Mouse (Mus musculus) heart, embryonic 14.5 days (tissue): ENCODE measurements around the gene Agpat3. TPM values are rescaled to one million over a fixed set of nuclear protein-coding genes. Genes with fewer than 3 reads are reported as not detected.
A peak's percentile ranks its signal among the peaks of the same experiment; 100 is the strongest.

Experiments
- ATAC-seq: fragments of 200-750 bp; cut with Nextera tagmentation; 2 replicates; pipeline ENCODE4 v1.8.0; 2017; ENCODE audit warnings: low read depth, moderate TSS enrichment; ENCODE audit not compliant: insufficient number of reproducible peaks, insufficient read depth, low FRiP score
- H3K27ac ChIP-seq, 2 experiments: fragments of 200-500 bp in 1 of 2; fragments of 300-500 bp in 1 of 2; sonication (generic) in 1 of 2; replicated peaks in 1 of 2; 2 replicates each; pipeline ENCODE4 v1.5.1; 2012 to 2014; ENCODE audit warnings: low read depth in 2 of 2, low read length in 2 of 2, control low read depth in 1 of 2, mild to moderate bottlenecking in 1 of 2, mixed read lengths in 1 of 2; ENCODE audit not compliant: control insufficient read depth in 1 of 2, insufficient read depth in 1 of 2
- H3K27me3 ChIP-seq: fragments of 300-500 bp; sonication (generic); 2 replicates; pipeline ENCODE4 v1.6.1; 2014; ENCODE audit warnings: mild to moderate bottlenecking, low read length, control low read depth; ENCODE audit not compliant: control insufficient read depth, insufficient read depth
- H3K36me3 ChIP-seq: fragments of 300-500 bp; sonication (generic); 2 replicates; pipeline ENCODE4 v1.6.1; 2014; ENCODE audit warnings: mild to moderate bottlenecking, control low read depth, low read length, mixed read lengths; ENCODE audit not compliant: control insufficient read depth, insufficient read depth
- H3K4me1 ChIP-seq, 2 experiments: fragments of 200-500 bp in 1 of 2; fragments of 300-500 bp in 1 of 2; sonication (generic) in 1 of 2; 2 replicates each; pipeline ENCODE4 v1.6.1; 2012 to 2014; ENCODE audit warnings: low read length in 2 of 2, control low read depth in 1 of 2, mixed read lengths in 1 of 2; ENCODE audit not compliant: control insufficient read depth in 2 of 2, insufficient read depth in 2 of 2
- H3K4me2 ChIP-seq: fragments of 300-500 bp; sonication (generic); 2 replicates; pipeline ENCODE4 v1.6.1; 2014; ENCODE audit warnings: mild to moderate bottlenecking, low read length
- H3K4me3 ChIP-seq, 2 experiments: fragments of 200-500 bp in 1 of 2; fragments of 300-500 bp in 1 of 2; sonication (generic) in 1 of 2; 2 replicates each; pipeline ENCODE4 v1.5.1; 2012 to 2014; ENCODE audit warnings: low read length in 2 of 2, mild to moderate bottlenecking in 2 of 2, control low read depth in 1 of 2, low read depth in 1 of 2, moderate library complexity in 1 of 2; ENCODE audit not compliant: control insufficient read depth in 1 of 2, insufficient read depth in 1 of 2
- H3K9ac ChIP-seq: fragments of 300-500 bp; sonication (generic); 2 replicates; pipeline ENCODE4 v1.6.1; 2014; ENCODE audit warnings: mild to moderate bottlenecking, low read length
- H3K9me3 ChIP-seq: fragments of 300-500 bp; sonication (generic); 2 replicates; pipeline ENCODE4 v1.6.1; 2016; ENCODE audit warnings: low read length, control low read depth; ENCODE audit not compliant: control insufficient read depth
- WGBS: fragments of 180-500 bp; shearing (Covaris S2); extraction: QIAGEN DNeasy Blood & Tissue Kit; methylation state at CpG from one replicate; pipeline ENCODE4 v1.1.7; 2014; 5-methylcytosine and 5-hydroxymethylcytosine counted together
- polyA plus RNA-seq: library from polyadenylated mRNA; unstranded; fragments of >200 nt; fragmentation: Nextera tagmentation; extraction: Ambion mirVana; gene quantifications from 2 replicates; pipeline ENCODE4 v1.2.1, GENCODE M21; 2014

Gene Agpat3
- polyA plus RNA-seq, 1 experiment from 2014 or later: 66.0 TPM

DNA sequence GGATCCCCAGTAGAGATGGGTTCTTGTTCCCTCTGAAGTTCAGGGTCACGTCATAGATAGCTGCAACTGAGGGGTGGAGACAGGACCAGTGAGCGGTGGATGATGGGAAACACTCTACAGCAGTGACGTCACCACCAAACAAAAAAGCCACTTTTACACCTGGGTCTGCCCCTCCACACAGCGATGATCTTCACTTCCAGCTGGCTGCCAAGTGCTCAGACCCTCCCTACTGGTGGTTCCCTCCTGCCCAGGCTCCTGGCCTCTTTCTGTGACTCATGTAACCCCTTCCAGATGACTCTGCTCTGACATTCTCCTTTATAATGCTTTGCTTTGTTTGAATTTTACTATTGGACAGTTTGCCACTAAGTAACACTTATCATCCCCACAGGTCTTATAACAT, 69.9 kb downstream of the Agpat3 start:
- WGBS: 85% methylated on average over 4 of the region's 4 CpGs
- Histone ChIP-seq H3K9me3 (no peaks in the 10 kb centered on the region), H3K9ac (no peak overlapping the region), H3K27ac (no peak overlapping the region), H3K27me3 (no peaks in the 10 kb centered on the region), H3K36me3 (peaks cover 84% of the 10 kb centered on the region), H3K4me1 (no peaks in the 10 kb centered on the region; a peak in 1 of 4 replicates), H3K4me2 (no peak overlapping the region), H3K4me3 (no peak overlapping the region)
- ATAC-seq: no peak

DNA sequence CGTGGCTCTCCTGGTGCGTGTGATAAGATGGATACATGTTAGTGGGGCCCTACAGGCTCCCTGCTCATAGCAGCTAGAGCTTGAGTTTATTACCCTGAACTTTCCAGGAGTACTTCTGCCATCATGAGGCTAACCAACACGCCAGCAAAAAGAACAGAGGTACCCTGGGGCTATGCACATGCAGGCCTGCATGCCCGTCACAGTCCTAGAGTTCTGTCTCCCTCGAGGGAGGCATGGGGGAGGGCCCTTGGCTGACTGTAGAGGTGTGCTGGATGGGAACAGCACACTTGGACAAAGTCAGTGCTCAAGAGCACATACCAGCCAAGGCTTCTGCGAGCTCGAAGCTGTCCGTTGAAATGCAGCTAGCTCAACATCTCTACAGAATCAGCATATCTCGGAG, 71.8 kb downstream of the Agpat3 start:
- Histone ChIP-seq H3K27me3 (no peaks in the 10 kb centered on the region), H3K9ac (no peak overlapping the region), H3K36me3 (peaks cover 72% of the 10 kb centered on the region), H3K4me3 (no peak overlapping the region), H3K9me3 (no peaks in the 10 kb centered on the region), H3K27ac (no peak overlapping the region), H3K4me2 (no peak overlapping the region), H3K4me1 (no peaks in the 10 kb centered on the region; a peak in 1 of 4 replicates)
- WGBS: 79% methylated on average over 9 of the region's 9 CpGs
- no peak for ATAC-seq

DNA sequence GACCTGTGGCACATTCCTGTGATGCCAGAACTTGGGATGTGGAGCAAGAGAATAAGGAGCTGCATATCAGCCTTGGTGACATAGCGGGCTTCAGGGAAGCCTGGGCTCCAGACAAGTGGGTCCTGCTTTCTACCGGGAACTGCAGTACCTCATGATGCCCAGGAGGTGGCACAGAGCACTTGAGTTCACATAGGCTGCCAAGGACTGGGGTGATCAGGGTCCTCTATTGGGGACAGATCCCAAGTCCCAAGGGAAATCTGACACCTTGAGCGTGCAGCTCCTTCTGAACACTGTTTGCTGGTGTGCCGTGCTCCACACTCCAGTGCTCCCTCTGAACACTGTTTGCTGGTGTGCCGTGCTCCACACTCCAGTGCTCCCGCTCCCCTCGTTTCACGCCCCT, 73.1 kb downstream of the Agpat3 start:
- Histone ChIP-seq H3K4me2 (no peak overlapping the region), H3K36me3 (peaks cover 75% of the 10 kb centered on the region), H3K27ac (no peak overlapping the region), H3K4me3 (no peak overlapping the region), H3K9ac (no peak overlapping the region), H3K27me3 (no peaks in the 10 kb centered on the region), H3K4me1 (no peaks in the 10 kb centered on the region; a peak in 1 of 4 replicates), H3K9me3 (no peaks in the 10 kb centered on the region)
- WGBS: 50% methylated on average over 8 of the region's 8 CpGs
- ATAC-seq: peak; percentile 22; the same call in 1 of the 2 replicates

GRCm38 (mm10) chr10:78277835-78278234, 74.5 kb downstream of the Agpat3 start:
- Histone ChIP-seq H3K36me3 (peaks cover 76% of the 10 kb centered on the region), H3K4me3 (no peak overlapping the region), H3K9ac (no peak overlapping the region), H3K9me3 (no peaks in the 10 kb centered on the region), H3K4me2 (no peak overlapping the region), H3K27me3 (no peaks in the 10 kb centered on the region), H3K4me1 (peaks cover 5 to 8% of the 10 kb centered on the region in 2 experiments), H3K27ac (no peak overlapping the region)
- ATAC-seq: no peak
- 71% methylated on average over 3 of the region's 3 CpGs for WGBS

DNA sequence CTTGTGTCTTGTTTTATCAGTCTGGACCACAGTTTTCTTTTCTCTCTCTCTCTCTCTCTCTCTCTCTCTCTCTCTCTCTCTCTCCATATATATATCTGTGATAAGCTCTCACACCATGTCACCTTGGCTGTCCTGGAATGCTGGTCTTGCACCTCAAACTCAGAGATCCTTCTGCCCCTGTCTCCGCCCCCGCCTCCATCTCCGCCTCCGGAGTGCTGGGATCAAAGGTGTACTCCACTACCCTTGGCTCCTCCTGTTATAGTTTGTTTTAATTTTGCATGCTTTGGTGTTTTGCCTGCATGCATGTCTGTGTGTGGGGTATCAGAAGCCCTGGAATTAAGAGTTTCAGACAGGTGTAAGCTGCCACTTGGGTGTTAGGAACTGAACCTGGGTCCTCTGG, 76.0 kb downstream of the Agpat3 start:
- Histone ChIP-seq H3K4me1 (peaks cover 9% of the 10 kb centered on the region in 2 experiments), H3K4me3 (no peak overlapping the region), H3K27me3 (no peaks in the 10 kb centered on the region), H3K9me3 (no peaks in the 10 kb centered on the region), H3K36me3 (peaks cover 73% of the 10 kb centered on the region), H3K4me2 (no peak overlapping the region), H3K27ac (no peak overlapping the region), H3K9ac (no peak overlapping the region)
- ATAC-seq: no peak
- 92% methylated on average over 4 of the region's 4 CpGs for WGBS

- 0 out of 2 replicates have a peak overlapping the region, but pooled peaks have one; percentile 12 for H3K4me2 ChIP-seq
- no peak overlapping the region for H3K27ac ChIP-seq
- H3K9ac ChIP-seq: no peak overlapping the region
- H3K4me1 ChIP-seq: peaks cover 9% of the 10 kb centered on the region in 2 experiments
- no peaks in the 10 kb centered on the region for H3K9me3 ChIP-seq
- 0 out of 2 replicates have a peak, but pooled peaks have one; percentile 50 for ATAC-seq
- 11% methylated on average over 8 of the region's 9 CpGs for WGBS
- H3K27me3 ChIP-seq: no peaks in the 10 kb centered on the region
- H3K36me3 ChIP-seq: peaks cover 52% of the 10 kb centered on the region
- H3K4me3 ChIP-seq: no peak overlapping the region
These were observed 79.4 kb downstream of the Agpat3 start for GRCm38 (mm10) chr10:78272932-78273331.

GRCm38 (mm10) chr10:78265881-78266280, 86.4 kb downstream of the Agpat3 start:
- no peaks in the 10 kb centered on the region for H3K9me3 ChIP-seq
- 67% methylated on average over 3 of the region's 3 CpGs for WGBS
- ATAC-seq: no peak
- no peak overlapping the region for H3K27ac ChIP-seq
- H3K4me3 ChIP-seq: no peak overlapping the region
- no peaks in the 10 kb centered on the region; the same call in 1 of the 2 replicates for H3K36me3 ChIP-seq
- no peaks in the 10 kb centered on the region for H3K27me3 ChIP-seq
- H3K4me1 ChIP-seq: no peaks in the 10 kb centered on the region
- no peak overlapping the region for H3K9ac ChIP-seq
- no peak overlapping the region for H3K4me2 ChIP-seq

- no peak for ATAC-seq
- H3K9ac ChIP-seq: no peak overlapping the region
- H3K9me3 ChIP-seq: no peaks in the 10 kb centered on the region
- H3K27ac ChIP-seq: no peak overlapping the region
- 75% methylated on average over 3 of the region's 3 CpGs for WGBS
- no peaks in the 10 kb centered on the region for H3K27me3 ChIP-seq
- no peak overlapping the region for H3K4me3 ChIP-seq
- peaks cover 0 to 4% of the 10 kb centered on the region in 2 experiments; a peak in 1 of 4 replicates for H3K4me1 ChIP-seq
- H3K36me3 ChIP-seq: no peaks in the 10 kb centered on the region
- H3K4me2 ChIP-seq: no peak overlapping the region
These were observed 87.6 kb downstream of the Agpat3 start for GRCm38 (mm10) chr10:78264735-78265134.
